Mouse (Mus musculus): ENCODE data around the gene Chchd4. TPM values are rescaled to one million over a fixed set of nuclear protein-coding genes. Genes with fewer than 3 reads are reported as not detected.
A peak's percentile ranks its signal among the peaks of the same experiment; 100 is the strongest.
"Not testable (repeated sequence)": the region's sequence is repeated elsewhere in the genome, so short reads cannot be mapped to it uniquely, and the experiment has no call there.

Gene Chchd4
- polyA plus RNA-seq, 1 experiment = not detected

- Histone ChIP-seq H3K4me1 (ENCODE audit: control insufficient read depth, insufficient read depth, low read length) (peaks cover 21% of the 10 kb centered on the region), H3K4me3 (ENCODE audit: insufficient read depth, low read depth, low read length) (no peak overlapping the region), H3K27ac (ENCODE audit: insufficient read depth, low read depth, low read length) (0 out of 2 replicates have a peak overlapping the region, but pooled peaks have one; percentile 4)
- 88% methylated on average over 15 of the region's 15 CpGs for WGBS
- no peak for TF ChIP-seq CTCF (IDR thresholded peaks at IDR 0.05; ENCODE audit: insufficient read depth, low read depth, low read length)
- TF ChIP-seq POLR2A (IDR thresholded peaks at IDR 0.05; ENCODE audit: insufficient read depth, low read depth, low read length) = no peak
These were observed 13.5 kb upstream of the Chchd4 start for GRCm38 (mm10) chr6:91486736-91487453.

DNA sequence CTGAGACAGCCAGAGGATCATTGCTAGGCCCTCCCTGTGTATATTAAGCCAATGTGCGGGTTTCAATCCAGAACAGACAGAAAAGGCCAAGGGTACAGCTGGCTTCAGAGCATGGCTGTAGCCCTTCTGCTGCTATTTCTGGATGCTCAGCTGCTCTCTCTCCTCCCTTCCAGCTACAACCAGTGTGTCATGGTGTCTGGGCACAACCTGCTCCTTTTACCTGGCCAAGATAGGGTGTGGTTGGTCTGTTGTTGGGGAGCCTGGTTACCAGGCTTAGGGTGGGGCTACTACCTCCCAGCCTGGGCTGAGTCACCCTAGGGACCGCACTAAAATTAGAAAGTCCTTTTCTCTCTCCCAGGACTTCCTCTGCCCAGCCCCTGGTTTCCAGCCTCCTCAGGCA is 10.0 kb upstream of the Chchd4 start:
- Histone ChIP-seq H3K27ac (ENCODE audit: insufficient read depth, low read depth, low read length) (no peak overlapping the region), H3K4me3 (ENCODE audit: insufficient read depth, low read depth, low read length) (no peak overlapping the region), H3K4me1 (ENCODE audit: control insufficient read depth, insufficient read depth, low read length) (peaks cover 10% of the 10 kb centered on the region)
- 83% methylated on average over 2 of the region's 2 CpGs for WGBS
- TF ChIP-seq CTCF (IDR thresholded peaks at IDR 0.05; ENCODE audit: insufficient read depth, low read depth, low read length) (no peak), POLR2A (IDR thresholded peaks at IDR 0.05; ENCODE audit: insufficient read depth, low read depth, low read length) (no peak)

DNA sequence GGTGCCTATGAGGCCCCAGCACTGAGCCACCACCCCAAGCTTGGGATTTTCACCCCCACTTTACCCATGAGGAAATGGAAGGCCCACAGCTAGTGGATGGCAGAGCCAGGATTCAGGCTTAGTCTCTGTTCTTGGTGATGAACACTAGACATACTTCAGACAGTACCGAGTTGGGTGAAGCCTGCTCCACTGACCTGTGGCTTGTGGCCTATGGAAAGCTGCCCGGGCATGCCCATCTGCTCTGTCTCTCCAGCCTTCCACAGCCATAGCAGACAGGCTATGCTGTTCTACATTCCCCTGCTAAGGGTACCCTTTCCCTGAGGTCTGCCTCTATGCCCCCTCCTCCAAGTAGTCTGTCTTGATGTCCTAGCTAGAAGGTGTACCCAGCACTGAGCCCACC is 3.2 kb upstream of the Chchd4 start:
- H3K4me3 ChIP-seq (ENCODE audit: insufficient read depth, low read depth, low read length) = no peak overlapping the region
- TF ChIP-seq POLR2A (IDR thresholded peaks at IDR 0.05; ENCODE audit: insufficient read depth, low read depth, low read length) = no peak
- no peak for TF ChIP-seq CTCF (IDR thresholded peaks at IDR 0.05; ENCODE audit: insufficient read depth, low read depth, low read length)
- WGBS = 95% methylated on average over 2 of the region's 2 CpGs
- H3K27ac ChIP-seq (ENCODE audit: insufficient read depth, low read depth, low read length) = no peak overlapping the region
- peaks cover 11% of the 10 kb centered on the region for H3K4me1 ChIP-seq (ENCODE audit: control insufficient read depth, insufficient read depth, low read length)

GRCm38 (mm10) chr6:91474441-91475190 is 1.3 kb upstream of the Chchd4 start:
- Histone ChIP-seq H3K4me1 (ENCODE audit: control insufficient read depth, insufficient read depth, low read length) (peaks cover 11% of the 10 kb centered on the region), H3K27ac (ENCODE audit: insufficient read depth, low read depth, low read length) (no peak overlapping the region), H3K4me3 (ENCODE audit: insufficient read depth, low read depth, low read length) (peak overlapping the region; percentile 56)
- TF ChIP-seq CTCF (IDR thresholded peaks at IDR 0.05; ENCODE audit: insufficient read depth, low read depth, low read length) = no peak
- no peak for TF ChIP-seq POLR2A (IDR thresholded peaks at IDR 0.05; ENCODE audit: insufficient read depth, low read depth, low read length)
- WGBS = 33% methylated on average over 9 of the region's 9 CpGs

DNA sequence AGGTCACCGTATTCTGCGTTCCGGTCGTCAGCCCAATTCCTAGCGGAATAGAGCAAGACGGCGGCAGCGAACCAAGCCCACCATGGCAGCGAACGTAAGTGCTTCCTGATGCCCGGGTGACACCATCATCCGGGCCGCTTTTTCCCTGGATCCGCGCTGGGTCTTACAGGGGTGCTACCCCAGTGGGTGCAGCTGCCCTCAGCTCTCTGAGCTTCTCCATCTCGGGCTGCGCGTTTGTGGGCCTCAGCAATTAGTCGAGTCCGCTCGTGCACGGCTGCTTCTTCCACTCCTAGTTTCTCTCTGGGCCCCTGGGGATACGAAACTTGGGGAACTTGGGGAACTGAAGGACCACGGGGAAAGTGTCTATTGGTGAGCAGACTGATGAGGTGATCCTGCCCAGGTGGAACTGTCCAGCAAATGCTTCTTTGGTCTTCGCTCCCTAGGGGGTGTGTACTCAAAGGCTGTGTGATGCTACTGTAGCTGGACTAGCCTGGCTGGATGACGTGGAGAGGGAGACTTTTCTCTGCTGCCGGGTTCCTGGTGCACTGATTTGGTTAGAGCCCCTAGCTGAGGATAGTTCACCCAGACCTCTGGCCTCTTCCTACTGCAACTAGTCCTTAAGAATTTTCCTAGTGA is 577 bp upstream of the Chchd4 start:
- Histone ChIP-seq H3K27ac (ENCODE audit: insufficient read depth, low read depth, low read length) (no peak overlapping the region), H3K4me3 (ENCODE audit: insufficient read depth, low read depth, low read length) (peak overlapping the region; percentile 56), H3K4me1 (ENCODE audit: control insufficient read depth, insufficient read depth, low read length) (peaks cover 11% of the 10 kb centered on the region)
- WGBS = under 1% methylated on average over 27 of the region's 27 CpGs
- TF ChIP-seq CTCF (IDR thresholded peaks at IDR 0.05; ENCODE audit: insufficient read depth, low read depth, low read length) (no peak), POLR2A (IDR thresholded peaks at IDR 0.05; ENCODE audit: insufficient read depth, low read depth, low read length) (no peak)

DNA sequence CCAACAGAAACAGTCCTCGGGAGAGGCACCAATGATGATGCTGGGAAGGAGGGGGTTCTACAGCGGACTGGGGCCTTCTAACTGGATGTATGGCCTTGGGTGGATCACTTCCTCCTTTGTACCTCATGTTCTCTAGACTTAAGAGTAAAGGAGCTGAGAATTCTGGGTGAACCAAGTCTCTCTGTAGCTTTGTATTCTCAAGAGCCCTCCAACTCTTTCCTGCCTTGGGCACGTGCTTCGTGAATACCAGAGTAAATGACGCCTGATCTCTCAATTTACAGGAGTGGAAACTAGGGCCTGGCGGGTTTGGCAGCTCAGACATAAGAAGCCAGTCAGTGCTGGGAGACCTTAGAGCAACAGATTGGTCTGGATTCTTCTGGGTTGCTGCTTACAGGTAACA is 1.0 kb downstream of the Chchd4 start:
- WGBS = 34% methylated on average over 6 of the region's 6 CpGs
- TF ChIP-seq POLR2A (IDR thresholded peaks at IDR 0.05; ENCODE audit: insufficient read depth, low read depth, low read length) = no peak
- TF ChIP-seq CTCF (IDR thresholded peaks at IDR 0.05; ENCODE audit: insufficient read depth, low read depth, low read length) = no peak
- Histone ChIP-seq H3K4me3 (ENCODE audit: insufficient read depth, low read depth, low read length) (peak overlapping the region; percentile 81), H3K27ac (ENCODE audit: insufficient read depth, low read depth, low read length) (no peak overlapping the region), H3K4me1 (ENCODE audit: control insufficient read depth, insufficient read depth, low read length) (peaks cover 16% of the 10 kb centered on the region)

DNA sequence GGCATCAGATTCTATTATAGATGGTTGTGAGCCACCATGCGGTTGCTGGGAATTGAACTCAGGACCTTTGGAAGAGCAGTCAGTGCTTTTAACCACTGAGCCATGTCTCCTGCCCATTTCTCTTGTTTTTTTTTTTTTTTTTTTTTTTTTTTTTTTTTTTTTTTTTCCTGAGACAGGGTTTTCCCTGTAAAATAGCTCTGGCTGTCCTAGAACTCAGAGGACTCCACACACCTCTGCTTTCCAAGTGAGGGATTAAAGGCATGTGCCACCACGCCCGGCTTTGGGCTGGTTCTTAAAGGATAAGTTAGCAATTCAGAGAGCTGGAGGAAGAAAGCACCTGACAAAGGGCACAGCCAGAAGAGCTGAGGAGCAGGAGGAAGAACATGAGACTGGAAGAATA is 1.9 kb downstream of the Chchd4 start:
- not testable (repeated sequence) for H3K27ac ChIP-seq (ENCODE audit: insufficient read depth, low read depth, low read length); H3K4me3 ChIP-seq (ENCODE audit: insufficient read depth, low read depth, low read length)
- 93% methylated on average over 3 of the region's 3 CpGs for WGBS
- H3K4me1 ChIP-seq (ENCODE audit: control insufficient read depth, insufficient read depth, low read length) = peaks cover 16% of the 10 kb centered on the region

- Histone ChIP-seq H3K27ac (ENCODE audit: insufficient read depth, low read depth, low read length) (no peak overlapping the region), H3K4me1 (ENCODE audit: control insufficient read depth, insufficient read depth, low read length) (peaks cover 16% of the 10 kb centered on the region), H3K4me3 (ENCODE audit: insufficient read depth, low read depth, low read length) (no peak overlapping the region)
- WGBS = 83% methylated on average over 2 of the region's 2 CpGs
- TF ChIP-seq POLR2A (IDR thresholded peaks at IDR 0.05; ENCODE audit: insufficient read depth, low read depth, low read length) = no peak
- no peak for TF ChIP-seq CTCF (IDR thresholded peaks at IDR 0.05; ENCODE audit: insufficient read depth, low read depth, low read length)
These were observed 2.6 kb downstream of the Chchd4 start for GRCm38 (mm10) chr6:91470712-91471111.

DNA sequence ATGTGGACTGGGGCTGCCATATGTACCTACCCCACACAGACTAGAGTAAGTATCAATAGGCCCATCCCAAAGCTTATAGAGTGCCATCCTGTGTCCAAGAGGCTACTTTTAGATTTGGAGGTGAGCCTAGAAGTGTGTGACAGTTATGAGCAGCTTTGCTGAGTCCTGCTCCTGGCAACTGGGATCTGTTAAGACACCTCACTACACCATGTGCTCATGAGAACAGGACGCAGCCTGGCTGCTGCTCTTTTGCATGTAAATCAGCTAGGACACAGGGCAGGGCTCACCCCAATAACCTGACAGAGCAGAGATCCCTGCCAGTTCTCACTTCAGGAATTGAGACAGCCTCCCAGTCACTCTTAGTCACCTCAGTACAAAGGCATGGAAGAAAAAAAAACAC is 6.2 kb downstream of the Chchd4 start:
- Histone ChIP-seq H3K4me1 (ENCODE audit: control insufficient read depth, insufficient read depth, low read length) (peaks cover 5% of the 10 kb centered on the region), H3K4me3 (ENCODE audit: insufficient read depth, low read depth, low read length) (no peak overlapping the region), H3K27ac (ENCODE audit: insufficient read depth, low read depth, low read length) (no peak overlapping the region)
- WGBS = 81% methylated on average over 1 of the region's 1 CpGs
- TF ChIP-seq POLR2A (IDR thresholded peaks at IDR 0.05; ENCODE audit: insufficient read depth, low read depth, low read length) = no peak
- no peak for TF ChIP-seq CTCF (IDR thresholded peaks at IDR 0.05; ENCODE audit: insufficient read depth, low read depth, low read length)

All from olfactory bulb, adult 2 months (tissue).